Mouse (Mus musculus) liver, postnatal 0 days (tissue): ENCODE results near the gene Vmn2r59.

Experiments
- CTCF ChIP-seq: sonication (generic); IDR thresholded peaks from 2 replicates; pipeline ENCODE4 v1.5.1; 2016; ENCODE audit warnings: antibody characterized with exemption, low read depth
- EP300 ChIP-seq: IDR thresholded peaks from 2 replicates; pipeline ENCODE4 v1.6.1; 2016; ENCODE audit warnings: antibody characterized with exemption, low read depth, mild to moderate bottlenecking

- no peak for TF ChIP-seq CTCF
- no peak for TF ChIP-seq EP300
These were observed 48.6 kb upstream of the Vmn2r59 start, which contains the start of gene Vmn2r60 for GRCm38 (mm10) chr7:42107470-42107869.
